Mouse (Mus musculus): ENCODE data around the gene Rac1.

The Rac1 gene

GRCm38 (mm10) chr5:143476013-143476412, 51.8 kb downstream of the Rac1 start:
- H3K27me3 ChIP-seq (ENCODE audit: insufficient read depth, low read length) = no peaks in the 10 kb centered on the region
- H3K36me3 ChIP-seq (ENCODE audit: insufficient read depth, low read length) = peaks cover 3% of the 10 kb centered on the region; the same call in 1 of the 2 replicates
- peaks cover 10% of the 10 kb centered on the region for H3K4me1 ChIP-seq (replicated peaks; ENCODE audit: low read depth, low read length)
- no peak overlapping the region for H3K4me3 ChIP-seq (replicated peaks; ENCODE audit: low read length)
- TF ChIP-seq NANOG (IDR thresholded peaks at IDR 0.05; ENCODE audit: borderline replicate concordance, low read length) (no peak), CTCF (conservative IDR thresholded peaks at IDR 0.05; ENCODE audit: low read length) (no peak), POU5F1 (IDR thresholded peaks at IDR 0.05; ENCODE audit: borderline replicate concordance, low read length) (no peak)
- H3K9me3 ChIP-seq (ENCODE audit: low read length) = no peaks in the 10 kb centered on the region

- peaks cover 3% of the 10 kb centered on the region; the same call in 1 of the 2 replicates for H3K36me3 ChIP-seq (ENCODE audit: insufficient read depth, low read length)
- H3K27me3 ChIP-seq (ENCODE audit: insufficient read depth, low read length) = no peaks in the 10 kb centered on the region
- no peak overlapping the region for H3K4me3 ChIP-seq (replicated peaks; ENCODE audit: low read length)
- no peak for TF ChIP-seq NANOG (IDR thresholded peaks at IDR 0.05; ENCODE audit: borderline replicate concordance, low read length)
- no peak for TF ChIP-seq CTCF (conservative IDR thresholded peaks at IDR 0.05; ENCODE audit: low read length)
- no peak for TF ChIP-seq POU5F1 (IDR thresholded peaks at IDR 0.05; ENCODE audit: borderline replicate concordance, low read length)
- peaks cover 10% of the 10 kb centered on the region for H3K4me1 ChIP-seq (replicated peaks; ENCODE audit: low read depth, low read length)
- H3K9me3 ChIP-seq (ENCODE audit: low read length) = no peaks in the 10 kb centered on the region
Measured at GRCm38 (mm10) chr5:143475153-143475844, 52.5 kb downstream of the Rac1 start.

DNA sequence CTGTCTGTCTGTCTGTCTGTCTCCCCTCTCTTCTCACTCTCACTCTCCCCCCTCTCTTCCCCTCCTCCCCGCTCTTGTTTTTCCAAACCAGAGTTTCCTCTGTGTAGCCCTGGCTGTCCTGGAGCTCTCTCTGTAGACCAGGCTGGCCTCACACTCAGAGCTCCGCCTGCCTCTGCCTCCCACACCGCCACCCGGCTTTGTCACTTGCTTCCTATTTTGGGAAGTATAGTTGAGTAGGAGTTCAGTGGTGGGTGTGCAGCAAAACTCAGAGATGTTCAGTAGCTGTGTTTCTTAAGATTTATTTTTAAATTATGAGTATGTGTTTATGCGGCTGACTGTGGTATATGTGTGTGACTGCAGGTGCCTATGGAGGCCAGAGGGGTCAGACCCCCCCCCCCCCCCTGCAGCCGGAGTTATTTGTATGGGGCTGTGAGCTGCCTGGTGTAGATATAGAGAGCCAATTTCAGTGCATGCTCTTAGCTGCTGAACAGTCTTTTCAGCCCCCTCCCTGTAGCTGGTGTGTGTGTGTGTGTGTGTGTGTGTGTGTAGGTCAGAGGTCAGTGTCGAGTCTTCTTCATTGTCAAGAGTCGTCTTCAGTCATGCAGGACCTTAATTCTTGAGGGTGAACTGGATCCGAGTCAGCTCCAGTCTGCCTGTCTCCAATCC, 55.8 kb downstream of the Rac1 start:
- TF ChIP-seq POU5F1 (IDR thresholded peaks at IDR 0.05; ENCODE audit: borderline replicate concordance, low read length) (no peak), NANOG (IDR thresholded peaks at IDR 0.05; ENCODE audit: borderline replicate concordance, low read length) (no peak), CTCF (conservative IDR thresholded peaks at IDR 0.05; ENCODE audit: low read length) (no peak)
- no peak overlapping the region for H3K4me3 ChIP-seq (replicated peaks; ENCODE audit: low read length)
- H3K27me3 ChIP-seq (ENCODE audit: insufficient read depth, low read length) = no peaks in the 10 kb centered on the region
- H3K36me3 ChIP-seq (ENCODE audit: insufficient read depth, low read length) = peaks cover 6% of the 10 kb centered on the region
- peaks cover 10% of the 10 kb centered on the region for H3K4me1 ChIP-seq (replicated peaks; ENCODE audit: low read depth, low read length)
- H3K9me3 ChIP-seq (ENCODE audit: low read length) = no peaks in the 10 kb centered on the region

DNA sequence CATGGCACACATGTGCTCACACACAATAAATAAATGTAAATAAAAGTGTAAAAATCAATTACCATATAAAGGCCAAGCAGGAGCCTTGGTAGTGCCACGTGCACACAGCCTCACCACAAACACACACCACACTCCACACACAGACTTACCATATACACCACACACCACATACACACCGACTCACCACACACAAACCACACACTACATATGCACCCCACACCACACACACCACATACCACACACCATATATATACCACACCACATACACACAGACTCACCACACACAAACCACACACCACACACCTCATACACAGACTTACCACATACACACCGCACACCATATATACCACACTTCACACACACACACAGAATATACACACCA, 56.7 kb downstream of the Rac1 start:
- H3K9me3 ChIP-seq (ENCODE audit: low read length) = no peaks in the 10 kb centered on the region
- no peak for TF ChIP-seq NANOG (IDR thresholded peaks at IDR 0.05; ENCODE audit: borderline replicate concordance, low read length)
- TF ChIP-seq POU5F1 (IDR thresholded peaks at IDR 0.05; ENCODE audit: borderline replicate concordance, low read length) = no peak
- TF ChIP-seq CTCF (conservative IDR thresholded peaks at IDR 0.05; ENCODE audit: low read length) = no peak
- H3K27me3 ChIP-seq (ENCODE audit: insufficient read depth, low read length) = peaks cover 4% of the 10 kb centered on the region; the same call in 1 of the 2 replicates
- H3K4me3 ChIP-seq (replicated peaks; ENCODE audit: low read length) = no peak overlapping the region
- peaks cover 9% of the 10 kb centered on the region for H3K36me3 ChIP-seq (ENCODE audit: insufficient read depth, low read length)
- peaks cover 10% of the 10 kb centered on the region for H3K4me1 ChIP-seq (replicated peaks; ENCODE audit: low read depth, low read length)

- H3K4me1 ChIP-seq (replicated peaks; ENCODE audit: low read depth, low read length) = peaks cover 10% of the 10 kb centered on the region
- H3K9me3 ChIP-seq (ENCODE audit: low read length) = no peaks in the 10 kb centered on the region
- H3K27me3 ChIP-seq (ENCODE audit: insufficient read depth, low read length) = peaks cover 10% of the 10 kb centered on the region
- peaks cover 9% of the 10 kb centered on the region for H3K36me3 ChIP-seq (ENCODE audit: insufficient read depth, low read length)
- TF ChIP-seq NANOG (IDR thresholded peaks at IDR 0.05; ENCODE audit: borderline replicate concordance, low read length) = no peak
- no peak for TF ChIP-seq CTCF (conservative IDR thresholded peaks at IDR 0.05; ENCODE audit: low read length)
- no peak for TF ChIP-seq POU5F1 (IDR thresholded peaks at IDR 0.05; ENCODE audit: borderline replicate concordance, low read length)
- H3K4me3 ChIP-seq (replicated peaks; ENCODE audit: low read length) = no peak overlapping the region
Measured at GRCm38 (mm10) chr5:143470421-143471164, 57.2 kb downstream of the Rac1 start.

GRCm38 (mm10) chr5:143469628-143470027, 58.2 kb downstream of the Rac1 start:
- peaks cover 19% of the 10 kb centered on the region for H3K27me3 ChIP-seq (ENCODE audit: insufficient read depth, low read length)
- TF ChIP-seq CTCF (conservative IDR thresholded peaks at IDR 0.05; ENCODE audit: low read length) (no peak), NANOG (IDR thresholded peaks at IDR 0.05; ENCODE audit: borderline replicate concordance, low read length) (no peak), POU5F1 (IDR thresholded peaks at IDR 0.05; ENCODE audit: borderline replicate concordance, low read length) (no peak)
- peaks cover 9% of the 10 kb centered on the region for H3K36me3 ChIP-seq (ENCODE audit: insufficient read depth, low read length)
- no peak overlapping the region for H3K4me3 ChIP-seq (replicated peaks; ENCODE audit: low read length)
- no peaks in the 10 kb centered on the region for H3K9me3 ChIP-seq (ENCODE audit: low read length)
- H3K4me1 ChIP-seq (replicated peaks; ENCODE audit: low read depth, low read length) = peaks cover 12% of the 10 kb centered on the region

DNA sequence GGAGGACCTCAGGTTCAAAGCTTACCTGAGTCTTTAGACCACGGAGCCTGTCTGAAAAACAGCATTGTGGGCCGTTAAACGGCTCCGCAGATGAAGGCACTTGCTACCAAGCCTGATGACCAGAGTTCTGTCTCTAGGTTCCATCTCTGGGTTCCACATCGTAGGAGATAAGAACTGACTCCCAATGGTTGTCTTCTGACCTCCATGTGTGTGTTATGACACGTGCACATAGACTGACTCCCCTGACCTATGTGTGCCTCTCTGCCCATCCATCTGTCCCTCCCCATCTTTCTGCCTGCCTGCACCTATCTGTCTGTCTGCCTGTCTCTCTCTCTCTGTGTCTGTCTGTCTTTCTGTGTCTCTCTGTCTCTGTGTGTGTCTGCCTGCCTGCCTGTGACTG, 59.9 kb downstream of the Rac1 start:
- Histone ChIP-seq H3K4me3 (replicated peaks; ENCODE audit: low read length) (no peak overlapping the region), H3K9me3 (ENCODE audit: low read length) (no peaks in the 10 kb centered on the region), H3K4me1 (replicated peaks; ENCODE audit: low read depth, low read length) (peaks cover 20% of the 10 kb centered on the region; the same call in 1 of the 2 replicates), H3K36me3 (ENCODE audit: insufficient read depth, low read length) (peaks cover 9% of the 10 kb centered on the region), H3K27me3 (ENCODE audit: insufficient read depth, low read length) (peaks cover 35% of the 10 kb centered on the region)
- no peak for TF ChIP-seq NANOG (IDR thresholded peaks at IDR 0.05; ENCODE audit: borderline replicate concordance, low read length)
- TF ChIP-seq POU5F1 (IDR thresholded peaks at IDR 0.05; ENCODE audit: borderline replicate concordance, low read length) = no peak
- TF ChIP-seq CTCF (conservative IDR thresholded peaks at IDR 0.05; ENCODE audit: low read length) = no peak

All from E14TG2a.4 (cell line).